Mouse (Mus musculus) limb, embryonic 10.5 days (tissue): ENCODE results near the gene Adck2. TPM values are rescaled to one million over a fixed set of nuclear protein-coding genes. Genes with fewer than 3 reads are reported as not detected.

Experiments
- DNase-seq: peaks from one replicate; pipeline ENCODE4 v3.0.0-alpha.2; 2017; ENCODE audit warnings: low spot score
- H3K27ac ChIP-seq: fragments of 300-500 bp; sonication (generic); 2 replicates; pipeline ENCODE4 v1.5.1; 2016; ENCODE audit warnings: mild to moderate bottlenecking
- H3K27me3 ChIP-seq: fragments of 300-500 bp; sonication (generic); 2 replicates; pipeline ENCODE4 v1.6.1; 2016; ENCODE audit warnings: low read depth, mild to moderate bottlenecking; ENCODE audit not compliant: poor library complexity, severe bottlenecking
- H3K36me3 ChIP-seq: fragments of 300-500 bp; sonication (generic); 2 replicates; pipeline ENCODE4 v1.6.1; 2016; ENCODE audit warnings: mild to moderate bottlenecking, moderate library complexity
- H3K4me1 ChIP-seq: fragments of 300-500 bp; sonication (generic); 2 replicates; pipeline ENCODE4 v1.6.1; 2016
- H3K4me3 ChIP-seq: fragments of 300-500 bp; sonication (generic); 2 replicates; pipeline ENCODE4 v1.5.1; 2016; ENCODE audit warnings: mild to moderate bottlenecking, moderate library complexity
- H3K9me3 ChIP-seq: fragments of 300-500 bp; sonication (generic); replicated peaks from 2 replicates; pipeline ENCODE4 v1.6.1; 2016; ENCODE audit warnings: mild to moderate bottlenecking
- WGBS: fragments of 180-500 bp; shearing (Covaris S2); methylation state at CpG from one replicate; pipeline ENCODE4 v1.1.7; 2016; 5-methylcytosine and 5-hydroxymethylcytosine counted together
- polyA plus RNA-seq: library from polyadenylated mRNA; unstranded; fragments of >200 nt; fragmentation: Nextera tagmentation; extraction: Ambion mirVana; gene quantifications from 2 replicates; pipeline ENCODE4 v1.2.1, GENCODE M21; 2016

Adck2 gene
- polyA plus RNA-seq, 1 experiment from 2014 or later = 25.6 TPM

- Histone ChIP-seq H3K4me1 (peaks cover 18% of the 10 kb centered on the region), H3K36me3 (no peaks in the 10 kb centered on the region), H3K4me3 (no peak overlapping the region), H3K9me3 (no peaks in the 10 kb centered on the region), H3K27me3 (no peaks in the 10 kb centered on the region), H3K27ac (no peak overlapping the region)
- 68% methylated on average over 3 of the region's 3 CpGs for WGBS
- no peak for DNase-seq
Measured at GRCm38 (mm10) chr6:39570426-39570825, 3.2 kb upstream of the Adck2 start.

DNA sequence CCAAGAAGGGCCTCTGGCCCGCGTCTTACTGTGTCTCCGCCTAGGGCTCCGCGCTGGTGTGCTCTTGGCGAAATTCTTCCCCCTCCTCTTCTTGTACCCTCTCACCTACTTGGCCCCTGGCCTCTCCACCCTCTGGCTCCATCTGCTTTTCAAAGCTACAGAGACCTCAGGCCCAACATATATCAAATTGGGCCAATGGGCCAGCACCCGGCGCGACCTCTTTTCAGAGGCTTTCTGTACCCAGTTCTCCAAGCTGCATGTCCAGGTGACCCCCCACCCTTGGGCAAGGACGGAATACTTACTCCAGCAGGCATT is 839 bp downstream of the Adck2 start:
- H3K4me3 ChIP-seq = peak overlapping the region; percentile 75
- H3K36me3 ChIP-seq = peaks cover 13% of the 10 kb centered on the region
- DNase-seq = no peak
- H3K27me3 ChIP-seq = no peaks in the 10 kb centered on the region
- H3K4me1 ChIP-seq = peaks cover 18% of the 10 kb centered on the region
- H3K27ac ChIP-seq = peak overlapping the region; percentile 89
- 25% methylated on average over 10 of the region's 10 CpGs for WGBS
- no peaks in the 10 kb centered on the region for H3K9me3 ChIP-seq

- Histone ChIP-seq H3K4me3 (peak overlapping the region; percentile 75), H3K27ac (no peak overlapping the region), H3K9me3 (no peaks in the 10 kb centered on the region), H3K4me1 (peaks cover 18% of the 10 kb centered on the region), H3K27me3 (no peaks in the 10 kb centered on the region), H3K36me3 (peaks cover 14% of the 10 kb centered on the region)
- WGBS = 75% methylated on average over 7 of the region's 7 CpGs
- DNase-seq = no peak
Measured at GRCm38 (mm10) chr6:39574951-39575350, 1.3 kb downstream of the Adck2 start.

GRCm38 (mm10) chr6:39579552-39579951 is 5.9 kb downstream of the Adck2 start:
- WGBS = 88% methylated on average over 7 of the region's 7 CpGs
- H3K4me3 ChIP-seq = no peak overlapping the region
- H3K27ac ChIP-seq = no peak overlapping the region
- no peaks in the 10 kb centered on the region for H3K27me3 ChIP-seq
- H3K36me3 ChIP-seq = peaks cover 37% of the 10 kb centered on the region
- no peaks in the 10 kb centered on the region for H3K9me3 ChIP-seq
- no peak for DNase-seq
- H3K4me1 ChIP-seq = peaks cover 6% of the 10 kb centered on the region

DNA sequence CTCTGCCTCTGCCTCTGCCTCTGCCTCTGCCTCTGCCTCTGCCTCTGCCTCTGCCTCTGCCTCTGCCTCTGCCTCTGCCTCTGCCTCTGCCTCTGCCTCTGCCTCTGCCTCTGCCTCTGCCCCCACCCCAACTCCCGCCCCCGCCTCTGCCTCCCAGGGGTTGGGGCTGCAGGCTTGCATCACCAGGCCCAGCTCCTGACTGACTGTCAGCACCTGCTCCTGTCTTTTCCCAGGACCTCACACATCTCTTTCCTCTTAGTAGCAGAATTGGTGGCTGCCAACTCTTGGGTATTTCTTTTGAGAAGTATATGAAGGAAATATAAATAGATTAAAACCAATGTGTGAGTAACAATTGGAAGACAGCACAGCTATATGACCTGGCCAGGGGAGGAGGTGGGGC is 6.9 kb downstream of the Adck2 start:
- no peak for DNase-seq
- no peaks in the 10 kb centered on the region for H3K4me1 ChIP-seq
- no peaks in the 10 kb centered on the region for H3K27me3 ChIP-seq
- WGBS = 62% methylated on average over 2 of the region's 2 CpGs
- H3K9me3 ChIP-seq = no peaks in the 10 kb centered on the region
- peaks cover 41% of the 10 kb centered on the region for H3K36me3 ChIP-seq
- no peak overlapping the region for H3K4me3 ChIP-seq
- H3K27ac ChIP-seq = no peak overlapping the region

- no peaks in the 10 kb centered on the region for H3K4me1 ChIP-seq
- peaks cover 42% of the 10 kb centered on the region for H3K36me3 ChIP-seq
- 86% methylated on average over 7 of the region's 7 CpGs for WGBS
- H3K4me3 ChIP-seq = no peak overlapping the region
- H3K27me3 ChIP-seq = no peaks in the 10 kb centered on the region
- H3K27ac ChIP-seq = no peak overlapping the region
- no peaks in the 10 kb centered on the region for H3K9me3 ChIP-seq
- DNase-seq = no peak
Measured at GRCm38 (mm10) chr6:39581087-39581784, 7.6 kb downstream of the Adck2 start.

- 95% methylated on average over 6 of the region's 6 CpGs for WGBS
- DNase-seq = no peak
- no peak within 1 kb of the TSS for H3K27ac ChIP-seq
- no peaks in the 10 kb centered on the region for H3K4me1 ChIP-seq
- H3K4me3 ChIP-seq = no peak within 1 kb of the TSS
- H3K27me3 ChIP-seq = no peaks in the 10 kb centered on the region
- H3K9me3 ChIP-seq = no peaks in the 10 kb centered on the region
- H3K36me3 ChIP-seq = peaks cover 45% of the 10 kb centered on the region
Measured at GRCm38 (mm10) chr6:39585517-39585916, 11.8 kb downstream of the Adck2 start, which contains the start of gene Gm42420. TSS of gene Gm42420 (plus strand) at chr6:39585753.

DNA sequence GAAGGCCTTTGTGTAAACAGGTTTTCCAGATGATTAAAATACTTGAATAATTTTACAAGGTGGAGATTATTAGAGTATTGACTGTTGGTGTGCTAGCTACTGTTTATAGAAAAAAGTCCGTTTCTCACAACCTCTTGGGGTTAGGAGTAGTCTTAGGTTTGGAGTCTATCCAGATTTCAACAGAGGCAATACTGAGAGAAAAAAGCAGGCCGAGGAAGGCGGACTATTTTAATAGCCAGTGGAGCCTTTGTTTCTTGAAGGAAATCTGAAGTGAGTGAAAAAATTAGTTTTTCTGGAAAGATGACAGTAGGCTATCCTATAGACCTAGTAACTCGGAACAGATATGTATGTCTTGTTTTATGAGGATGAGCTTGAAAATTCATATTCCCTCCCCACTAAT is 17.8 kb downstream of the Adck2 start:
- no peak for DNase-seq
- Histone ChIP-seq H3K27ac (no peak overlapping the region), H3K4me1 (peaks cover 13% of the 10 kb centered on the region), H3K4me3 (no peak overlapping the region), H3K27me3 (no peaks in the 10 kb centered on the region), H3K36me3 (peaks cover 25% of the 10 kb centered on the region), H3K9me3 (no peaks in the 10 kb centered on the region)
- 96% methylated on average over 4 of the region's 4 CpGs for WGBS

- H3K4me1 ChIP-seq = peaks cover 13% of the 10 kb centered on the region
- H3K9me3 ChIP-seq = no peaks in the 10 kb centered on the region
- peak within 1 kb of the TSS; percentile 94 for H3K27ac ChIP-seq
- H3K27me3 ChIP-seq = no peaks in the 10 kb centered on the region
- peak within 1 kb of the TSS; percentile 86 for H3K4me3 ChIP-seq
- peaks cover 29% of the 10 kb centered on the region for H3K36me3 ChIP-seq
- peak; percentile 98 for DNase-seq
- WGBS = under 1% methylated on average over 56 of the region's 56 CpGs
Measured at GRCm38 (mm10) chr6:39592401-39593214, 18.9 kb downstream of the Adck2 start, which contains the start of gene Ndufb2. TSS of gene Ndufb2 (plus strand) at chr6:39592574.

- no peak for DNase-seq
- Histone ChIP-seq H3K4me3 (no peak overlapping the region), H3K27ac (no peak overlapping the region), H3K4me1 (no peaks in the 10 kb centered on the region), H3K36me3 (peaks cover 66% of the 10 kb centered on the region), H3K27me3 (no peaks in the 10 kb centered on the region), H3K9me3 (no peaks in the 10 kb centered on the region)
- 97% methylated on average over 3 of the region's 3 CpGs for WGBS
Measured at GRCm38 (mm10) chr6:39600851-39601250, 27.2 kb downstream of the Adck2 start.

DNA sequence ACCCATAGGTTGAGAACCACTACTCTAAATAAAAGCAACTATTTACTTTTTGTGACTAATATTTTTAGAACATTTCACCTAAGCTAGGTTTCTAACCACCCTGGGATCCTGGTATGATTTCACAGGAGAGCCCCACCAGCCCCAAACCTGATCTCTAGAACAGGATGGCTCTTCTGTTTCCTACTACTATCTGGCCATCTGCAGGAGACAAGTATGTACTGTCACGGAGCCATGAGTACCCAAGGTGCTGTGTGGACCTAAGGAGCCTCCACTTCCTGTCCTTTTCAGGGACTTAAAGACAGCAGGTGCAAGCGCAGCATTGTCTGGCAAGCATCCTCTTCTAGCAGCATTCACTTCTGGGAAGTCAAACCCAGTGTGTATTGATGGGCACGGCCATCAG is 28.2 kb downstream of the Adck2 start:
- 86% methylated on average over 3 of the region's 3 CpGs for WGBS

DNA sequence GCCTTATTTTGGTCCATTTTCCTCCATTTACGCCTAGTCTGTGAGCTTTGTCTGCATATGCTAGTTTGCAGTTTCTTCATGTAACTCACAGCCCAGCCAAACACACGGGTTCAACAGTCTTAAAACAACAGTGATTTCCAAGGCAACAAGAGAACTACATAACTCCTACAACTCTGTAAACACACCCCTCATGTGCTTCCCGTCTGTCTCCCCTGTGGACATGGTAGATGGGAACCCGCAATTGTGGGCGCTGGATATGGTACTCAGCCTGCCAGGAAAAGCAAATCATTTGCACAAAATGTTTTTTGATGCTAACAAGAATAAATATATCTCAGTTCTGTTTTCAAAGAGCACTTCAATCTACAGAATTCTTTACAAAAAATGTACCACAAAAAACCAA is 30.9 kb downstream of the Adck2 start:
- peaks cover 40% of the 10 kb centered on the region for H3K36me3 ChIP-seq
- H3K27ac ChIP-seq = no peak overlapping the region
- no peaks in the 10 kb centered on the region for H3K9me3 ChIP-seq
- no peak overlapping the region for H3K4me3 ChIP-seq
- no peaks in the 10 kb centered on the region for H3K4me1 ChIP-seq
- DNase-seq = no peak
- H3K27me3 ChIP-seq = no peaks in the 10 kb centered on the region
- 90% methylated on average over 5 of the region's 5 CpGs for WGBS

More for the DNA sequence above, 28.2 kb downstream of the Adck2 start:
- H3K4me3 ChIP-seq = no peak overlapping the region
- no peak for DNase-seq
- no peaks in the 10 kb centered on the region for H3K27me3 ChIP-seq
- no peaks in the 10 kb centered on the region for H3K4me1 ChIP-seq
- no peaks in the 10 kb centered on the region for H3K9me3 ChIP-seq
- peaks cover 59% of the 10 kb centered on the region for H3K36me3 ChIP-seq
- H3K27ac ChIP-seq = no peak overlapping the region

DNA sequence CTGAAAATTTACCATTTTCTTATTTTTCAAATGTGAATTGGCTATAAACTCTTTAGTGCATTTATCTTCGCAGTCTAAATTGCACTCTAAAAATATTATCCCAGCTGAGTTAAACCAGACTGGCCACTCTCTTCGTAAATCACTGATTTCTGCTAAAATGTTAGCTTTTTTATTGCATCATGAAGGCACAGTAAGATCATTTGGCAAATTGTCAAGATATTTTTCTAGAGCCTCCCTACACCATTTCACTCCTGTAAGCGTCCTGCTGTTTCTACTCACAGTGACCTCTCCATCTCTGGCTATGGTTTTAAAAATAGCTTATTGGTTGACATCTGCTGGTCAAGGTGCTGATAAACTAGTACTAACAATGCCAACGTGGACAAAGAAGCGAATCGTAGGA is 32.4 kb downstream of the Adck2 start:
- Histone ChIP-seq H3K4me1 (no peaks in the 10 kb centered on the region), H3K9me3 (no peaks in the 10 kb centered on the region), H3K4me3 (no peak overlapping the region), H3K27ac (no peak overlapping the region), H3K36me3 (peaks cover 31% of the 10 kb centered on the region), H3K27me3 (no peaks in the 10 kb centered on the region)
- DNase-seq = no peak
- WGBS = 94% methylated on average over 6 of the region's 6 CpGs
